Mouse (Mus musculus): ENCODE data around the gene Ctnnbip1.

Gene Ctnnbip1

GRCm38 (mm10) chr4:149561986-149562904 is 44.2 kb downstream of the Ctnnbip1 start:
- peak; percentile 68 for DNase-seq (ENCODE audit: low spot score)

- no peak for DNase-seq (ENCODE audit: low spot score)
Observed at GRCm38 (mm10) chr4:149562905-149563347, 44.9 kb downstream of the Ctnnbip1 start.

- DNase-seq (ENCODE audit: low spot score), result no peak
Observed at GRCm38 (mm10) chr4:149563941-149564361, 45.9 kb downstream of the Ctnnbip1 start.

- peak; percentile 33 for DNase-seq (ENCODE audit: low spot score)
Observed at GRCm38 (mm10) chr4:149564452-149565407, 46.7 kb downstream of the Ctnnbip1 start.

GRCm38 (mm10) chr4:149567432-149568026 is 49.5 kb downstream of the Ctnnbip1 start:
- no peak for DNase-seq (ENCODE audit: low spot score)

- DNase-seq (ENCODE audit: low spot score), result no peak
Observed at GRCm38 (mm10) chr4:149568622-149569021, 50.6 kb downstream of the Ctnnbip1 start.

GRCm38 (mm10) chr4:149569781-149570497 is 51.9 kb downstream of the Ctnnbip1 start:
- DNase-seq (ENCODE audit: low spot score), result no peak

GRCm38 (mm10) chr4:149570498-149570863 is 52.4 kb downstream of the Ctnnbip1 start:
- no peak for DNase-seq (ENCODE audit: low spot score)

GRCm38 (mm10) chr4:149571209-149571608 is 53.2 kb downstream of the Ctnnbip1 start:
- DNase-seq (ENCODE audit: low spot score), result no peak

- no peak for DNase-seq (ENCODE audit: low spot score)
Observed at GRCm38 (mm10) chr4:149571651-149572149, 53.7 kb downstream of the Ctnnbip1 start.

- no peak for DNase-seq (ENCODE audit: low spot score)
Observed at GRCm38 (mm10) chr4:149572446-149572845, 54.4 kb downstream of the Ctnnbip1 start.

- no peak for DNase-seq (ENCODE audit: low spot score)
Observed at GRCm38 (mm10) chr4:149572851-149573250, 54.8 kb downstream of the Ctnnbip1 start.

- DNase-seq (ENCODE audit: low spot score), result no peak
Observed at GRCm38 (mm10) chr4:149574391-149574821, 56.4 kb downstream of the Ctnnbip1 start.

GRCm38 (mm10) chr4:149576061-149576460 is 58.0 kb downstream of the Ctnnbip1 start:
- no peak for DNase-seq (ENCODE audit: low spot score)

GRCm38 (mm10) chr4:149576993-149577548 is 59.0 kb downstream of the Ctnnbip1 start:
- no peak for DNase-seq (ENCODE audit: low spot score)

GRCm38 (mm10) chr4:149578085-149578681 is 60.1 kb downstream of the Ctnnbip1 start:
- no peak for DNase-seq (ENCODE audit: low spot score)

GRCm38 (mm10) chr4:149578831-149579230 is 60.8 kb downstream of the Ctnnbip1 start:
- no peak for DNase-seq (ENCODE audit: low spot score)

GRCm38 (mm10) chr4:149585236-149585635 is 67.2 kb downstream of the Ctnnbip1 start:
- no peak for DNase-seq (ENCODE audit: low spot score)

- DNase-seq (ENCODE audit: low spot score), result no peak
Observed at GRCm38 (mm10) chr4:149586044-149586782, 68.2 kb downstream of the Ctnnbip1 start, which contains the start of gene Clstn1. Gene Clstn1 (plus strand): TSS chr4:149586468.

Data from layer of hippocampus, adult 9-10 months (tissue).